Mouse (Mus musculus) spleen, embryonic (tissue): ENCODE measurements around the gene Olfr470.
"Not testable (repeated sequence)": the region's sequence is repeated elsewhere in the genome, so short reads cannot be mapped to it uniquely, and the experiment has no call there.

Experiments used
- CTCF ChIA-PET: fragments of 350-600 bp; sonication (Branson Sonifier 250); formaldehyde crosslinking; loops from one replicate; lab custom pipeline; 2022; lab: Charles Lee

Gene Olfr470

DNA sequence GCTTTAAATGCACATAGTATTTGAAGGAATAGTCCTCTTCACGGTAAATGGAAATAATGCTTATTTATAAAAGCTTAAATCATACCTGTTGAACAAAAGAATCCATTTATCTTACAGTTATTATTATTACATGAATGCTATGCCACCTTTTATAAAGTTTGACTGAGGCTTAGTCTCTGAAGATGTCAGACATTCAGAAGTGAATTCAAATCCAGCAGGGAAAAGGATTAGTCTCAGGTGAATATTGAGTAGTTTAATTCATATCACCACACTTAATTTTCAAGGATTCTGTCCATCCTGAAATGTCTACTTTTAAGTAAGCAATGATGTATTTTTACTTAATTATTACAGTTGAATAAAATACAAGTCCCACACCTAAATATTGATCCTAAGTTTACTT is at the start of gene Olfr470:
Gene Olfr470 (minus strand): TSS at position 101 of the 400 bp plus-strand sequence.
- CTCF ChIA-PET, result not testable (repeated sequence)

DNA sequence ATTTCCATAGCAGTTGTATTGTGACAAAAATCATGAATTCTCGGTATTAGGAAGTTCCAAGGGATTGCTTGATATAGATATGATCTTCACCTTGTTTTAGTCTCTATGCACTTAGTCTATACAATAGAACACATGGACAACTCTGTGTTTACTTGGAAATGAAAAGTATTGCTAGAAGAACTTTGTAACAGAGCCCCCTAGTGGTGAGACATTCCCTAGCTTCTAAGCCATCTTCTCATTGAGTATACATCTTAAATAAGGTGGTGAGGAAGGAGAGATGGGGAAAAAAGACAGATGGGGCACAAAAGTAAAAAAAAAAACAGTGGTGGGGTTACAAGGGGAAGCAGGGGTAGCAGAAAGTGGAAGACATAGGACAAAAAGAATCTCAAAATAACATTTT is 5.6 kb downstream of the Olfr470 start:
- CTCF ChIA-PET, result no interaction called here

DNA sequence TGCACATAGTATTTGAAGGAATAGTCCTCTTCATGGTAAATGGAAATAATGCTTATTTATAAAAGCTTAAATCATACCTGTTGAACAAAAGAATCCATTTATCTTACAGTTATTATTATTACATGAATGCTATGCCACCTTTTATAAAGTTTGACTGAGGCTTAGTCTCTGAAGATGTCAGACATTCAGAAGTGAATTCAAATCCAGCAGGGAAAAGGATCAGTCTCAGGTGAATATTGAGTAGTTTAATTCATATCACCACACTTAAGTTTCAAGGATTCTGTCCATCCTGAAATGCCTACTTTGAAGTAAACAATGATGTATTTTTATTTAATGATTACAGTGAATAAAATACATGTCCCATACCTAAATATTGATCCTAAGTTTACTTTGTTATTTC is 21.8 kb downstream of the Olfr470 start, which contains the start of gene Olfr469:
Gene Olfr469 (minus strand): TSS at position 101 of the 400 bp plus-strand sequence.
- CTCF ChIA-PET, result not testable (repeated sequence)

DNA sequence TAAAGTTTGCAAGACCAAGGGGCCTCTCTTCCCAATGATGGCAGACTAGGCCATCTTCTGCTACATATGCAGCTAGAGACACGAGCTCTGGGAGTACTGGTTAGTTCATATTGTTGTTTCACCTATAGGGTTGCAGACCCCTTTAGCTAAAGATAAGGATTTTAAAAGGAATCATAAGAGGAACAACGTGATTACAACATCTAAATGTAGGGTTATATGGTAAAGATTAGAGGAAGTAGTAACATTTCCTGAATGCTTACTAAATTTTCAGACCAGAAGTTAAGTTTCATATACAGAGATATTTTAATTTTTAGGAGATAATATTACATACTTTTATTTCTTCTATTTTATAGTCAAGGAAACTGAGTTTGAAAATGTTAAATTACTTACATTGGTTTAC is 23.4 kb downstream of the Olfr470 start:
- CTCF ChIA-PET, result interaction anchor here (0.6 kb wide), 1 partner anchor 1213 kb away, joined by 4 read pairs; no protein-coding TSS in a partner anchor

DNA sequence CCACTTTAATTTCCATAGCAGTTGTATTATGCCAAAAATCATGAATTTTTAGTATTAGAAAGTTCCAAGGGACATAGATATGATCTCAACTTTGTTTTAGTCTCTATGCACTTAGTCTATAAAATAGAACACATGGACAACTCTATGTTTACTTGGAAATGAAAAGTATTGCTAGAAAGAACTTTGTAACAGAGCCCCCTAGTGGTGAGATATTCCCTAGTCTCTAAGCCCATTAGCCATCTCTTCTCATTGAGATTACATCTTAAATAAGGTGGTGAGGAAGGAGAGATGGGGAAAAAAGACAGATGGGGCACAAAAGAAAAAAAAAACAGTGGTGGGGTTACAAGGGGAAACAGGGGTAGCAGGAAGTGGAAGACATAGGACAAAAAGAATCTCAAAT is 27.8 kb downstream of the Olfr470 start:
- CTCF ChIA-PET, result interaction anchor here (0.6 kb wide), 1 partner anchor 1548 kb away, joined by 4 read pairs; no protein-coding TSS in a partner anchor

DNA sequence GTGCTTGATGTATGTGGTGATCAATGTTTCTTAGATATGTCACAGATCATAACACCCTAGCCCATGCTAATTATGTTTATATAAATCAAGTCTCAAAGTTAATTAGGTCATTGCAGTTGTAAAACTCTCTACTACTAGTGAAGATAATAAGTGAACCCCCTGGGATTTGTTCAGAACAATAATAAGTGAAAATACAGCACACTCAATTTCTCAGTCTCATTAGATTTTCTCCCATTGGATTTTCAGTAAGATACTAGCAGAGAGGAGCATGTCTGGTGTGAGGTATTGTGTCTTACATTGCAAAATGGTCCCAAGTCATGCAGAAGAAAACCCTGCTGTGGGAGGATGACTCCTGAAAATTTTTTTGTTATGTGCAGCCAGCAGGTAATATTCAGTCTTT is 35.3 kb downstream of the Olfr470 start, which contains the start of gene Olfr467:
Gene Olfr467 (plus strand): TSS at position 301 of the 400 bp plus-strand sequence.
- CTCF ChIA-PET, result interaction anchor here (0.7 kb wide), 1 partner anchor 939 kb away, joined by 5 read pairs; the partner anchor contains the start of gene Olfr513

DNA sequence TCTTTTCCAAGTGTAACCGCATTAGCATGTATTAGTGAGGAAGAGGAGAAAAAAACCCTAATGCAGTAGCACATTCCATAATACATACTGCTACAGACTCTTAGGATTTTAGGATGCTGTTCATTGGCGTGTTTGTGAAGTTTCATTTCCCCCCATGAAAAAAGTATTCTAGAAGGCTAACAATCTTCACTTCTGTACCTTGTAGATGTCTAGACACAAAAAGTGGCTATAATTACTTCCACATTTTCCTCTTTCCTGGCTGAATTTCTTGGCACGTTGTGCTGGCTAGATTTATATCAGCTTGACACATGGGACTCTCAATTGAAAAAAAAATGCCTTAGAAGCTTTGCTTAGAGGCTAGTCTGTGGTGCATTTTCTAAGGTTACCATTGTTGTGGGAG is 45.2 kb downstream of the Olfr470 start:
- CTCF ChIA-PET, result no interaction called here

DNA sequence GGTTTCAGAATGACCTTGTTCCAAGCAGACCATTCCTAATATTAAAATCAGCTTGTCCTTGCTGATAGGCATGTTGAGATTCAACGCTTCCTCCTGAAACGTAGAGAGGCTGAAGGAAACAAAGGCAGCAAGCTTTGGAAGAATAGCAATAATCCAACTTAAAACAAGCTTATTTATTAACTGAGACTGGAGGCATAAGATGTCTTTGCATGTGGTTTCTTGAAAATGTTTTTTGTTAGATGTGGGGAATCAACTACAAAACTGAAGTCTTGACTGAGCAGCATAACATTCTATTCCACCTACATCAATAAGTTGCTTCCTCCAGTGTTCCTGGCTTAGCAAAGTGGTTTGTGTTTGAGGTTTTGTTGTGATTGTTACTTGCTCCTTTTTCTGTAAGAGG is 46.2 kb downstream of the Olfr470 start, which contains the start of gene Ovch2:
Gene Ovch2 (minus strand): TSS at position 101 of the 400 bp plus-strand sequence.
- CTCF ChIA-PET, result no interaction called here

DNA sequence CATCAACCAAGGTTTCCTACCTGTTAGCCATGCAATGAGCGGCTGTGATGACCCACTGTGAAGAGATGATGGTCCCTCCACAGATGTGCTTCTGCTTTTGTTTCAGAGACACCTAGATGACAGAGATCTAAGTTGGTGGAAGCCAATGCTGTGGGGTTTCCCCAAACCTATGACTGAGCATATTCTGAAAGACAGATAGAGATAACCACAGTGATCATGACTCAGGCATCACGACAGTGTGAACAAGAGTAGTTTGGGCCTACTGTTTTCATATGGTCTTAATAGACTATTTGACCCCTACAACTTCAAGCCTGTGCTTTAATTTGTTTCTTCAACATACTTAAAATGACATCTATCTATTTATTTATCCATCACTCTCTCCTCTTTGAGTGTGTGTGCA is 50.8 kb downstream of the Olfr470 start:
- CTCF ChIA-PET, result no interaction called here
